Mouse (Mus musculus) T-helper 2 cell (primary cell): Measurements from ENCODE around the gene Fbn1.

Experiments
- in situ Hi-C: fragments of 300-600 bp; cut with MboI, MseI; formaldehyde crosslinking; loops from one replicate; pipeline ENCODE4 v1.15.1; 2025; ENCODE audit warnings: high pct_unique_total_duplicates

The Fbn1 gene

GRCm38 (mm10) chr2:125394428-125395101, 113.2 kb downstream of the Fbn1 start:
- in situ Hi-C loops = loop anchor here (10.0 kb wide), 1 partner anchor 1470 kb away; no protein-coding TSS in a partner anchor

DNA sequence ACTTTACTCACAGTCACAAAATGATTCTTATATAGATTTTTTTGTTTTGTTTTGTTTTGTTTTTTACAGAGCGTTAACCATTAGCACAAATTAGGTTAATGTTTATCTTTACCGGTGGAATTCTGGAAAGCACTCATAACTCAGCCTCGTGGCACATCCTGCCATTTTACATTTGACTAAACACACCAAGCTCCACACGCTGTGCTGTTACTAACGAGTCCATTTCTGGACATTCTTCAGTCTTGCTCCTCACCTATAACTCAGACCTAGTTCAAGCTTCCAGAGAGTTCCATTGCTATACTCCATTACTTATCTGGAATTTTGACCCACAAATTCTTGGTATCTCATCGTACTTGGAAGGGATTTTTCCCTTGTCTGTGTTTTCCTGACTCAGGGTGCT, 116.2 kb downstream of the Fbn1 start:
- in situ Hi-C loops = loop anchor here (10.0 kb wide), 1 partner anchor 1467 kb away; no protein-coding TSS in a partner anchor

GRCm38 (mm10) chr2:125389796-125390195, 118.0 kb downstream of the Fbn1 start:
- in situ Hi-C loops = loop anchor here (10.0 kb wide), 1 partner anchor 1465 kb away; no protein-coding TSS in a partner anchor

DNA sequence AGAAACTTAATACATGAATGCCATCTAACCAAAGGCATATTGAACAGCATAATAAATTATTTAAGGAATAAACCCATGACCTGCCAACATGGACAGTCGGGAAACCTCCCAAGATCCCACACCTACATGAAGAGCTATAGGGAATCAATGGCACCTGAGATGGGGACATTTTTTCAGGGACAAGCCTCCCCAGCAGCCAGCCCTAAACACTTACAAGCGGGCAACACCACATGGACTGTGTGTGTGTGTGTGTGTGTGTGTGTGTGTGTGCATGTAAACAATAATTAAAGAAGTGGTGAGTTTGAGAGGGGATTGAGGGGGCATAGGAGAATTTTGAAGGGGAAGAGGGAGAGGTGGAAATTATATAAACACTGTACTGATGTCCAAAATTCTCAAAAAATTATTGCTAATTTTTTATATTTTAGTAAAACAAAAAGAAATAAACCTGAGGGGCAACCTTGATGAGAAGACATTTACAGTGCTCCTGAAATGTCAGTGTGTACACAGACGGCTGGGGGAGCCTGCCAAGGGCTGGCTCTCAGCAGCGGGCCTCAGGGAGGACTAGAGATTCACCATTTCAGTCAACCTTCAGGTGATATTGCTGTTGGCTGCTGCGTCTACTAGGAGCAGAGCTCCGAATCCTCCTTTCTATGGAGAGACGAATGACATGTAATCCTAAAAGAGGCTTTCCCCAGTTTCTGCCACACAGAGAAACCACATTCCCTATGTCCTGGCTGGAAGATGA, 121.4 kb downstream of the Fbn1 start:
- in situ Hi-C loops = no loop called here

DNA sequence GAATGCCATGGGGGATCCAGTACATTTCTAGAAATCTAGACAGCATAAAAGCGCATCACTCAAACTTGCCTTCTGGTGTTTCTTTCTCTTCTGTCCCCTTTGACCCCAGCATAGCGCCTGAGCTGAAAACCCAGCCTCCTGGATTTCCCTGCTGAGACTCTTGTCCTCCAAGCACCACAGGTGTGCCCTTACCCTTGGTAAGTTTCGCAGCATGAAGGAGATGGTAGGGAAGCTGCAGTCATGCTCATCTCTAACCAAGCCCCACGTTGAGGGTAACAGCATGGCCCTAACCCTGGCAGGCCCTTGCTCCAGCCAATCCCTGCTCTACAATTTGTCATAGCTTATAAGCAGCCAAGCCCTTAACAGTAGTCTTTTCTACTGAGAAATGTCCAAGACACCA, 122.9 kb downstream of the Fbn1 start:
- in situ Hi-C loops = no loop called here

GRCm38 (mm10) chr2:125384415-125384814, 123.4 kb downstream of the Fbn1 start:
- in situ Hi-C loops = no loop called here

- in situ Hi-C loops = no loop called here
These were observed 124.5 kb downstream of the Fbn1 start for GRCm38 (mm10) chr2:125383273-125383641.

GRCm38 (mm10) chr2:125382613-125383272, 125.0 kb downstream of the Fbn1 start:
- in situ Hi-C loops = no loop called here

DNA sequence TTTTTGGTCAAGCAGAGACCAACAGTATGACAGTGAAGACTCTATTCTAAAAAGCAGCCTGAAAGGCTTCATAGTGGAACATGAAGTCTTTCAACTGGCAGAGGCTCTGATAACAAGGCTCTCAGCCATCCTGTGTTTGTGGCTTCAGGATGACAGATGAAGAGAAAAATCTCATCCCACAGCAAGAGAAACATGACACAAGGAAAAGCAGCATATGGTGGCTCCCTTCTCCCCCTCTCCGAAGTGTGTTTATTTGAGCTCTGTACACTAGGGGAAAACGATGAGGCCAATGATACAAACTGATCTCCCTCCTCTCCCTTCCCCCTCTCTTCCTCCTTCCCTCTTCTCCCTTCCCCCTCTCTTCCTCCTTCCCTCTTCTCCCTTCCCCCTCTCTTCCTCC, 127.7 kb downstream of the Fbn1 start:
- in situ Hi-C loops = no loop called here

DNA sequence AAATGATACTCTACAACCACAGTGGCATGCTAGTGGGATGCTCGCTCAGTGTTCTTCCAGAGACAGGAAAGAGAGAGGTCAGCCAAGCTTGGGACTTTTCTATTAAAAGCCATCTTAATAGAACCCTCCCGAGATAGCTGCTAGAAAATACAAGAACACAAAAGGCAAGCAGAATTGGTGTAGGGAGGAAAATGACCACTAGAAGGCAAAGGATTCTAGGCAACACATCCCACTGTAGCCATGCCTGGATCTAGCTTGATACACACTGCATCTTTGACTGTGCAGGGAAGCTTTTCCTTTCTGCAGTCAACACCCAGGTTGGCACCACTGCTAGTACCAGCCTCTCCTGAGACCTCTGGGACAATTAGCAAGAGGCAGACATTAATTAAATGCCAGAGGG, 128.6 kb downstream of the Fbn1 start:
- in situ Hi-C loops = no loop called here

GRCm38 (mm10) chr2:125375926-125376325, 131.9 kb downstream of the Fbn1 start:
- in situ Hi-C loops = no loop called here

DNA sequence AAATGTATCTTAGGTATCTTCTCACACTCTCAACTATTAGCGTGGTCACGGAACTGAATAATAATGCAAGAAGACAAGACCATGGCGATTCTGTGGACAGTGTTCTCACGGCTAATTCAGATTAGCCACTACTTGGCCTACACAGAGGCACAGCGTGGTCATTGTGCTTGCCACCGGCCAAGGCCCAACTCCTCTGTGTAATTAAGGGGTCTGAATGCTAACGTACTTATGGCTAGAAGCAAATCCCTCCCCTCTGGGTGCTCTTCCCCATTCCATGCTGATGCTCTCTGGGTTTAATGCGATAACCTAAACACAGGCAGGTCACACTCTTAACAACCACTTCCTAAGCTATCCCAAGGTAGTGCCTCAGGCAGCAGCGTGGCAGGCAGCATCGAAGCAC, 132.5 kb downstream of the Fbn1 start:
- in situ Hi-C loops = no loop called here

- in situ Hi-C loops = no loop called here
These were observed 138.1 kb downstream of the Fbn1 start for GRCm38 (mm10) chr2:125369666-125370065.

DNA sequence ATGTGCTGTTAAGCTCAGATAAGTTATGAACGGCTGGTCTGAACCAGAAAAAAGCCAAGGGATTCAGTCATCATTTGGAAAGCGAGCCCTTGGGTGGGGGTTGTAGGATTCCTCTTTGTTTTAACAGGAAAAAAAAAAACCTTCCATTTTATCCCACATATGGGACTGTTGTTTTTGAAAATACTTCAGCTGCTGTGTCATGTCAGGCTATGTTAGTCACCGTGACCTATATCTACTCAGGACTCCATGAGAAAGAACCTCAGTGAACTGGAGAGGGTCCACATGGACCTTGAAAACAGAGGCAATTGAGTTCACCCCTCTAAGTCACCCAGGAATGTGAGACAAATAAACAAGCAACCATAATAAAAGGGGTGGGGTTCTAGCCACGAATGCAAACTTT, 139.2 kb downstream of the Fbn1 start:
- in situ Hi-C loops = no loop called here

GRCm38 (mm10) chr2:125361661-125362060, 146.1 kb downstream of the Fbn1 start:
- in situ Hi-C loops = no loop called here

GRCm38 (mm10) chr2:125356486-125356885, 151.3 kb downstream of the Fbn1 start:
- in situ Hi-C loops = no loop called here

- in situ Hi-C loops = no loop called here
These were observed 151.7 kb downstream of the Fbn1 start for GRCm38 (mm10) chr2:125356068-125356467.

DNA sequence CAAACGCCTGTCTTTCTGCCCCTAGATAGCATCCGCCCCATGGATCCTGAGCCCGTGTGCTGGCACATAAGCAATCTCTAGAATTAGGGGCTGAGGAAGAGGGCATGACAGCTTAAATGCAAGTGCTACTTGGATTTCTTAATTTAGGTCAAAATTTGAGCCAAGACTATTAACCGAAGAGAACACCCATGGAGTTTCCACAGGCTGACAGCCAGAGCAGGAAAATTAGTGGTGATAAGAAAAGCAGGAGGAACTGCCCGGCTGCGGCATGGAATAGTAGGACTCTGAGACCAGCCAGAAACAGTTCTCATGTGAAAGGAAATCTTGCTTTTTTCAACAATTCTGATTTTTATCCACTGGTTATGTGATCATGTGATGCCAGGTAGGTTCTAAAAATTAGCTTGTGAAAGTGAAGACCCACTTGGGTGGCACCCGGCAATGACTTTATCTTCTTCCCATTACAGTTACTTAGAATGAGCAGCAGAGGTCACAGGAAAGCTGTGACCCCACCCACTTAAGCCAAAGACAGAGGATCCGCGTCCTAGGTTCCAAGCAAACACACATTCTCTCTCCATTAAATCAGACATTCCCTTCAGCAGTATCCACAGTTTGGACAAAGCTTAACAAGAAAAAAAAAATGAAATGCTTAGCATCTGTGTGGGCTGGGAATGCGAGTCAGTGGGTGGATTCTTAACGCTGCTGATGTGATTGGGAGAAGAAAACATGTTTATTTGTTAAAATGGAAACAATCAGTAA, 152.4 kb downstream of the Fbn1 start:
- in situ Hi-C loops = no loop called here

GRCm38 (mm10) chr2:125354587-125354986, 153.2 kb downstream of the Fbn1 start:
- in situ Hi-C loops = no loop called here

DNA sequence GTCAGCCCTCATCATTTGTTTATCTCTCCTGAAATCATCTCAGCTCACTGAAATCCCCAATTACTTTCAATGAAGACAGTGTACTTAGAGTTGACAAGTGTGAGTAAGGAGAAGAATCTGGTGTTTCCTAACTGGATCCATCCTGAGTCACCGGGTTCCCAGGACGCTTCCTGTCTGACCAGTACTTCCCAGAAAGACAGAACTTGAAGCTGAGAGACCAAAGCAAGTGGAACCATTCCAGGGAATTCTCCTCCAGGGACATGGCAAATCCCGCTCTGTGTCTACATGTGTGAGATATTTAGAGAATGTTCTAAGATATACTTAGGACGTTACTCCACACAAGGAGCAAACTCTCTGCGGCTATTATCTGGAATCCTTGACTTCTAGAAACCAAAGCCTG, 158.6 kb downstream of the Fbn1 start:
- in situ Hi-C loops = no loop called here

DNA sequence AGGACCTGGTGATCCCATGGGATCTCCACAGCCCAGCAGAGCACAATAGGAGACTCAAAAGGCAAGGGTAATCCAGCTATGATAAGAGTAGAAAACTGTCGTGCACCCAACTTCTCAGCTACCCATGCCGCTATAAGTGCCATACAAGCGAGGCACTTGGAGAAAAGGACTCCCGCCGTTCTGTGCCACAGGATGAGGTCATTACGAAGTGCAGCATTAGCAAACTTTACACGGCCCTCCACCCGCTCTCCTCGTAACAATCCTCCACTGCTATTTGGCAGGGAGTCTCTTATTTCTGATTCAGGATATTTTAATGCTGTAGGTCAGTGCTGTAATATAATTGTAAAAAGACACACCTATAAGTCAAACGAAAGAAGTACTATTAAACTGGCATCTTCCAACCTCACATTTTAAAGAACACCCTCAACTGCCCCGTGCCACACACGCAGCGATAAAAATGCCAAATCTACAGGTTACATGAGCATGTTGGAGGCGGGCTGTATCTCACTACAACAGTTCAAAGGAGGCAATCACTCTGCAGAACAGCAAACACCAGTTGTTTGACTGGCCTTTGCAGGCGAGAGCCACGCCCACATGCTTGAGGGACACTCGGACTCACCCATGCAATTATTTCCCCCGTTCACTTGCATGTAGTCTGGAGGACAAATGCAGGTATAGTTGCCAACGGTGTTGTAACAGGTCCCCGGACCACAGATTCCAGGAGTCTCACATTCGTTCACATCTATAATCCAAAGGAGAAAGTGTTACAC, 165.4 kb downstream of the Fbn1 start:
- in situ Hi-C loops = no loop called here
